Mouse (Mus musculus) naive thymus-derived CD4-positive, alpha-beta T cell, adult 5 months (primary cell): ENCODE data around the gene Cct5. TPM values are rescaled to one million over a fixed set of nuclear protein-coding genes. Genes with fewer than 3 reads are reported as not detected.

ENCODE experiments used
- polyA plus RNA-seq: library from polyadenylated mRNA; unstranded; fragments of 100-300 nt; shearing (Covaris generic); gene quantifications from one replicate; pipeline ENCODE4 v1.2.1, GENCODE M21; 2017

Gene Cct5
- polyA plus RNA-seq = 418 TPM

GRCm38 (mm10) chr15:31601646-31602374, at the start of gene Cct5, which contains the start of gene Fam173b:
Cct5 (minus strand) TSS chr15:31601804.
Fam173b (plus strand) TSS chr15:31601852.

GRCm38 (mm10) chr15:31565184-31565583, 36.4 kb downstream of the Cct5 start, which contains the start of gene Cmbl:
Cmbl (plus strand) TSS chr15:31565389.

Other genes starting within 250 kb of the Cct5 start
- not detected for gene Ankrd33b, start 234.1 kb downstream of the Cct5 start, polyA plus RNA-seq
- 0.37 TPM for gene Ropn1l, start 148.1 kb downstream of the Cct5 start, polyA plus RNA-seq
- gene March6, start 70.8 kb downstream of the Cct5 start, polyA plus RNA-seq = 16.1 TPM
- not detected for gene Cmbl, start 36.4 kb downstream of the Cct5 start, polyA plus RNA-seq
- 11.9 TPM for gene Fam173b, start within 50 bp of the Cct5 start, polyA plus RNA-seq